Mouse (Mus musculus) liver, postnatal 0 days (tissue): ENCODE results near the gene Gramd4. TPM values are rescaled to one million over a fixed set of nuclear protein-coding genes. Genes with fewer than 3 reads are reported as not detected.

Experiments used
- ATAC-seq: fragments of 200-750 bp; cut with Nextera tagmentation; 2 replicates; pipeline ENCODE4 v1.8.0; 2017; ENCODE audit warnings: mild to moderate bottlenecking, moderate library complexity
- DNase-seq: peaks from one replicate; pipeline ENCODE4 v3.0.0-alpha.2; 2016
- H3K27ac ChIP-seq: fragments of 300-500 bp; sonication (generic); 2 replicates; pipeline ENCODE4 v1.5.1; 2014; ENCODE audit warnings: antibody characterized with exemption, moderate library complexity, mild to moderate bottlenecking, low read depth
- H3K27me3 ChIP-seq: fragments of 300-500 bp; sonication (generic); 2 replicates; pipeline ENCODE4 v1.6.1; 2014; ENCODE audit warnings: low read length, control low read depth, mixed read lengths; ENCODE audit not compliant: insufficient read depth
- H3K36me3 ChIP-seq: fragments of 300-500 bp; sonication (generic); replicated peaks from 2 replicates; pipeline ENCODE4 v1.6.1; 2014; ENCODE audit warnings: mild to moderate bottlenecking, control low read depth, low read length, moderate library complexity, mixed read lengths; ENCODE audit not compliant: insufficient read depth
- H3K4me1 ChIP-seq: fragments of 300-500 bp; sonication (generic); 2 replicates; pipeline ENCODE4 v1.6.1; 2014; ENCODE audit warnings: antibody characterized with exemption, mild to moderate bottlenecking, control low read depth; ENCODE audit not compliant: insufficient read depth
- H3K4me2 ChIP-seq: fragments of 300-500 bp; sonication (generic); 2 replicates; pipeline ENCODE4 v1.6.1; 2014; ENCODE audit warnings: low read depth, mild to moderate bottlenecking, low read length, moderate library complexity, mixed read lengths
- H3K4me3 ChIP-seq: fragments of 300-500 bp; sonication (generic); 2 replicates; pipeline ENCODE4 v1.5.1; 2014; ENCODE audit warnings: low read depth, low read length
- H3K9ac ChIP-seq: fragments of 300-500 bp; sonication (generic); replicated peaks from 2 replicates; pipeline ENCODE4 v1.6.1; 2014; ENCODE audit warnings: mild to moderate bottlenecking, moderate library complexity
- H3K9me3 ChIP-seq: fragments of 300-500 bp; sonication (generic); 2 replicates; pipeline ENCODE4 v1.6.1; 2016; ENCODE audit warnings: mild to moderate bottlenecking, control low read depth, low read length, mixed read lengths
- CTCF ChIP-seq: sonication (generic); IDR thresholded peaks from 2 replicates; pipeline ENCODE4 v1.5.1; 2016; ENCODE audit warnings: antibody characterized with exemption, low read depth
- EP300 ChIP-seq: IDR thresholded peaks from 2 replicates; pipeline ENCODE4 v1.6.1; 2016; ENCODE audit warnings: antibody characterized with exemption, low read depth, mild to moderate bottlenecking
- WGBS: fragments of 180-500 bp; shearing (Covaris S2); extraction: QIAGEN DNeasy Blood & Tissue Kit; methylation state at CpG from one replicate; pipeline ENCODE4 v1.1.7; 2014; ENCODE audit not compliant: insufficient replicate concordance; 5-methylcytosine and 5-hydroxymethylcytosine counted together
- polyA plus RNA-seq: library from polyadenylated mRNA; unstranded; fragments of >200 nt; fragmentation: Nextera tagmentation; extraction: Ambion mirVana; gene quantifications from 2 replicates; pipeline ENCODE4 v1.2.1, GENCODE M21; 2015

The Gramd4 gene
- polyA plus RNA-seq, 1 experiment from 2014 or later: 3.7 TPM

- no peak overlapping the region for H3K9ac ChIP-seq
- H3K36me3 ChIP-seq: peaks cover 2% of the 10 kb centered on the region; the same call in 1 of the 2 replicates
- ATAC-seq (no peak), DNase-seq (no peak)
- no peak overlapping the region for H3K4me2 ChIP-seq
- H3K9me3 ChIP-seq: no peaks in the 10 kb centered on the region
- WGBS: 75% methylated on average over 12 of the region's 12 CpGs
- H3K4me3 ChIP-seq: no peak overlapping the region
- peak overlapping the region; percentile 79 for H3K27ac ChIP-seq
- no peak for TF ChIP-seq EP300
- TF ChIP-seq CTCF: no peak
- H3K27me3 ChIP-seq: no peaks in the 10 kb centered on the region
- peaks cover 23% of the 10 kb centered on the region for H3K4me1 ChIP-seq
These were observed 111.7 kb downstream of the Gramd4 start for GRCm38 (mm10) chr15:86168941-86169816.

GRCm38 (mm10) chr15:86169817-86170110 is 112.3 kb downstream of the Gramd4 start:
- no peaks in the 10 kb centered on the region for H3K27me3 ChIP-seq
- no peak for TF ChIP-seq EP300
- TF ChIP-seq CTCF: no peak
- no peak for DNase-seq
- no peaks in the 10 kb centered on the region for H3K9me3 ChIP-seq
- no peak overlapping the region for H3K4me2 ChIP-seq
- 71% methylated on average over 4 of the region's 4 CpGs for WGBS
- peaks cover 28% of the 10 kb centered on the region for H3K4me1 ChIP-seq
- H3K4me3 ChIP-seq: no peak overlapping the region
- H3K27ac ChIP-seq: peak overlapping the region; percentile 79
- H3K9ac ChIP-seq: no peak overlapping the region
- peaks cover 1% of the 10 kb centered on the region; the same call in 1 of the 2 replicates for H3K36me3 ChIP-seq
- peak; percentile 54; the same call in 1 of the 2 replicates for ATAC-seq

GRCm38 (mm10) chr15:86171316-86171715 is 113.8 kb downstream of the Gramd4 start:
- Histone ChIP-seq H3K4me1 (peaks cover 33% of the 10 kb centered on the region), H3K36me3 (no peaks in the 10 kb centered on the region), H3K27ac (no peak overlapping the region), H3K27me3 (no peaks in the 10 kb centered on the region), H3K9ac (no peak overlapping the region), H3K9me3 (no peaks in the 10 kb centered on the region), H3K4me3 (no peak overlapping the region), H3K4me2 (no peak overlapping the region)
- DNase-seq: no peak
- TF ChIP-seq CTCF (no peak), EP300 (no peak)
- ATAC-seq: no peak
- 73% methylated on average over 12 of the region's 12 CpGs for WGBS

- no peak overlapping the region for H3K9ac ChIP-seq
- 47% methylated on average over 3 of the region's 3 CpGs for WGBS
- TF ChIP-seq CTCF (no peak), EP300 (no peak)
- ATAC-seq: no peak
- no peak overlapping the region for H3K27ac ChIP-seq
- H3K36me3 ChIP-seq: no peaks in the 10 kb centered on the region
- H3K4me1 ChIP-seq: peaks cover 39% of the 10 kb centered on the region
- DNase-seq: no peak
- no peaks in the 10 kb centered on the region for H3K9me3 ChIP-seq
- no peak overlapping the region for H3K4me3 ChIP-seq
- H3K4me2 ChIP-seq: no peak overlapping the region
- H3K27me3 ChIP-seq: no peaks in the 10 kb centered on the region
These were observed 114.6 kb downstream of the Gramd4 start for GRCm38 (mm10) chr15:86172124-86172523.

GRCm38 (mm10) chr15:86172526-86172925 is 115.0 kb downstream of the Gramd4 start:
- no peaks in the 10 kb centered on the region for H3K27me3 ChIP-seq
- peak overlapping the region; percentile 44; the same call in 1 of the 2 replicates for H3K27ac ChIP-seq
- no peak for TF ChIP-seq EP300
- no peak for TF ChIP-seq CTCF
- no peak overlapping the region for H3K9ac ChIP-seq
- no peaks in the 10 kb centered on the region for H3K9me3 ChIP-seq
- no peak overlapping the region for H3K4me3 ChIP-seq
- no peaks in the 10 kb centered on the region for H3K36me3 ChIP-seq
- H3K4me2 ChIP-seq: no peak overlapping the region
- 65% methylated on average over 6 of the region's 6 CpGs for WGBS
- DNase-seq: no peak
- peaks cover 39% of the 10 kb centered on the region for H3K4me1 ChIP-seq
- ATAC-seq: no peak

GRCm38 (mm10) chr15:86173136-86173985 is 115.9 kb downstream of the Gramd4 start:
- Histone ChIP-seq H3K27ac (peak overlapping the region; percentile 44), H3K9me3 (no peaks in the 10 kb centered on the region), H3K27me3 (no peaks in the 10 kb centered on the region), H3K36me3 (no peaks in the 10 kb centered on the region), H3K4me3 (no peak overlapping the region), H3K9ac (no peak overlapping the region), H3K4me2 (peak overlapping the region; percentile 22; the same call in 1 of the 2 replicates), H3K4me1 (peaks cover 39% of the 10 kb centered on the region)
- 36% methylated on average over 16 of the region's 16 CpGs for WGBS
- TF ChIP-seq CTCF: no peak
- TF ChIP-seq EP300: no peak
- DNase-seq: peak; percentile 40
- peak; percentile 15; the same call in 1 of the 2 replicates for ATAC-seq
